Mouse (Mus musculus) liver, adult 2 months (tissue): ENCODE measurements at regions not wholly inside any gene's neighbourhood (a gene's known extent, or its start where the extent isn't known, plus 50 kb on each side); places are given as distances from the start of the nearest gene placed in this dataset.

Experiments used
- CTCF ChIP-seq: fragments of 200-500 bp; IDR thresholded peaks from 2 replicates; pipeline ENCODE4 v1.5.1; 2011; ENCODE audit warnings: low read depth, low read length, control low read depth
- POLR2A ChIP-seq: fragments of 200-500 bp; IDR thresholded peaks from 2 replicates; pipeline ENCODE4 v1.6.1; 2011; ENCODE audit warnings: low read length, control low read depth; ENCODE audit not compliant: insufficient read depth; ENCODE audit errors: extremely low read depth

DNA sequence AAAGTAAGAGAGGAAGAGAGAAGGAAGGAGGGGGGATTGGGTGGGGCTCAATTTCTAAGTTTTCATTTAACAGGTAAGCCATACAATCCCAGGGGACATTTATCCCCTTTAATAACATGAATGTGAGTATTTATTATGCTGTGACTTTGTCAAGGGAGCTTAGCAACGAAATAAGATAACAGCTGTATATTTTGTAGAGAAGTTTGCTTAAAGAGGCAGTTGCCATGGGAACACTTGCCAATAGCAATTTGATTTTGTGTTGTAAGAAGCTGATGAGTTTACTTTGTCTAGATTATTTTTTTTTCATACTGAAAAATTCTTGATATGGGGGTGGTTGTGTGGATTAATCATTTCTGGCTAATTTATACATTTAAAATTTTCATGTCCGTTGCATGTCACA is 450.9 kb upstream of the Akr1e1 start:
- TF ChIP-seq CTCF (no peak), POLR2A (no peak)
